Mouse (Mus musculus): ENCODE measurements around the gene Gm34653. TPM values are rescaled to one million over a fixed set of nuclear protein-coding genes. Genes with fewer than 3 reads are reported as not detected.
"Not testable (repeated sequence)": the region's sequence is repeated elsewhere in the genome, so short reads cannot be mapped to it uniquely, and the experiment has no call there.

Gm34653 gene
- total RNA-seq, 1 experiment from 2014 or later: not detected

DNA sequence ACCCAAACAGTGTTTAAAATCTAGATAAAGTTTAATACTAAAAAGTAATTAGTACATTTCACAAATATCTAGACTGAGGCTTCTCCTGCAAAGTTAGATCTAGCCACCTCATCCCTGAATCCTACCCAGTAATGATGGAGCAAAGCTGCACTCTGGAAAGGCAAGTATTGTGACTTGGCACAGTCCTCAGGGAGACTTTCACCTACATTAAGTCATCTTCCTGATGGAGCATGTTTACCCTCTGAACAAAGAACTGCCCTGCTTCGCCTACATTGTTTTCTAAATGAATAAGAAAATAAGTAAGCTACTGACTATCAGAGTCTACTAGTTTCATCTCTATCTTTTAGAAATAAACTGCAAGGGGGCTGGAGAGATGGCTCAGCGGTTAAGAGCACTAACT lies 14.3 kb upstream of the Gm34653 start:
- no peak for DNase-seq

DNA sequence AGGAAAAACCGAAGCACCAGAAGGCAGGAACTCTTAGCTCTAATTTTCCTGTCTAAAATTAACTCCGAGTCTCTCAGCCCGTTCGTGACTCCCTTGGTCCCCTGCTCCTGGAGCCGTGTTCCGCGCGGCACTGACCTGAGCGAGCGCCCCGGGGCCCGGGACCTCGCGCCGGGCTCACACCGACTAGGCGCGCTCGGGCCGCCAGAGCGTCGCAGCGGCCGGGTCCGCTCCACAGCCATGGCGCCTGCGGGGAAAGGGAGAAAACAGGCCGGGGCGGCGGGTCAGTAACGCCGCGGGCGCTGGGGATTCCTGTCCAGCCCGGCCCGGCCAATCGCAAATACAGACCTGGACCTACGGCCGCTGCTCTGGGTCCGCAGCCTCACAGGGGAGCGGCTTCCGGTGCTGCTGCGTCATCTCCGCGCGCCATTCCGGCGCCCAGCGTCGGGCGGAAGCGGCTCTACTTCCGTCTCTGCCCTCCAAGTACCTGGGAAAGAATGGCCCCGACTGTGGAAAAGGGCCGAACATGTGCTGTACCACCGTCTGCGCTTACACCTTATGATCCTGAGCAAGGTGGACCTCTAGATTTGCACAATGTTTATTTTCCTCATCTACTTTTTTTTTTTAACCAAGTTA lies 6.9 kb upstream of the Gm34653 start, which contains the start of gene Fbxw2:
Fbxw2 (minus strand) TSS at position 485 of the 633 bp plus-strand sequence.
- DNase-seq: peak; percentile 93

DNA sequence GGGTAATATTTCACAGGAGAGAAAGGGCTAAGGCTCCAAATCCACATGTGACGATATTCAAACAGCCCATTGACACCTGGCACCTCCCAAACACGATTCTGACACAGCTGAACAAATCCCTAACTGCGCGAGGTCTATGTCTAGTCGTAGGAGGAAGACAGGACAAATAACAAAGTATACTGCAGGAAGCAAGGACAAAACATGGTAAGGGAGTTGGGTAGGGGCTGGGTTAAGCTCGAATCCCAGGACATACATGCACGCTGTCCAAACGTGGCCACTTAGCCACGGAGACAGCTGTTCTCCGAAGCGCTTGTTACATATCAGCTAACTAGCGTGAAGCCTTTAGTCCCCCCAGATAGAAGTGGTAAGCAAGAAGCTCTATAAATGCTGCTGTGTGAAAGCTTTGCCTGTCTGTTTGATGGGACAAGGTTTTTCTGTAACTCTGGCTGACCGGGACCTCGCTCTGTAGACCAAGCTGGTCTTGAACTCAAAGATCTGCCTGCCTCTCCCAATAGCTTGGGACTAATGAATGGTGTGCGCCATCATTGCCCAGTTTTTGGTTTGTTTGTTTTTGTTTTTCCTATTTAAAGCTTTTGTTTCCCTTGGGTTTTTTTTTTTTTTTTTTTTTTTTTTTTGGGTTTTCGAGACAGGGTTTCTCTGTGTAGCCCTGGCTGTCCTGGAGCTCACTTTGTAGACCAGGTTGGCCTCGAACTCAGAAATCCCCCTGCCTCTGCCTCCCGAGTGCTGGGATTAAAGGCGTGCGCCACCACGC lies 6.2 kb upstream of the Gm34653 start:
- no peak for DNase-seq

DNA sequence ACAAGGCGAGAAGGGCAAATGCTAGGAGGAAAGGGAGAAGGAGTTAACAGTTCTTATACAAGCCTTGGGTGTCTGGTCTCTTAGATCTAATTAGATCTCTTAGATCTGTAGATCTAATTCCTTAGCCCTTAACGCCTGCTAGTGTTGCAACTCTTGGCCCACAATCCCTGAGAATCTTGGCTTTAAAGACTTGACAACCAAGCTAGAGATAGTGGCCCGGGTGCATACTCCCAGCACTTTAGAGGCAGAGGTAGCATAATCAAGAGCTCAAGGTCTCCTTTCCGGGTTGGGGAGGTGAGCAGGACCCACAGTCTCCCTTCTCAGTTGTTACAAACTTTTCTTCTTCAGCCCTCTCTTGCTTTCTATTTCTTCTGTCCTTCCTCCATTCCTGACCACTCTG lies 5.2 kb upstream of the Gm34653 start:
- no peak for DNase-seq

DNA sequence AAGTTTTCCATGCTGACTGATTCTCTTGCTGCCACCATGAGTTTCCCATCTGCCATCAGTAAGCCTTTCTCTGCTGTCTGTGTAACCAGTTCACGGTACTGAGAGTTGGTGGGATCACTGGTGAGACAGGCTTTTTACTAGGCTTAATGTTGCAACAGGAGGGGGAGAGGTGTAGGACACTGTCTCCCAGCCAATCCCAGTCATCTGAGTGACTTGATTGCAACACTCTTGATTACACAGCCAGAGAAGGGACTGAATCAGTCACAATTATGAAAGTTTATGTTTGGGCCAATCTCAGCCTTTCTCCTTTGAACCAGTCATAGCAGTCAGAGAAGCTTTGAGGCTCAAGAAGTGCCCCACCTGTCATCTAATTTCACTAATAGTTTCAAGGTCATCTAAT lies 4.8 kb upstream of the Gm34653 start:
- no peak for DNase-seq

DNA sequence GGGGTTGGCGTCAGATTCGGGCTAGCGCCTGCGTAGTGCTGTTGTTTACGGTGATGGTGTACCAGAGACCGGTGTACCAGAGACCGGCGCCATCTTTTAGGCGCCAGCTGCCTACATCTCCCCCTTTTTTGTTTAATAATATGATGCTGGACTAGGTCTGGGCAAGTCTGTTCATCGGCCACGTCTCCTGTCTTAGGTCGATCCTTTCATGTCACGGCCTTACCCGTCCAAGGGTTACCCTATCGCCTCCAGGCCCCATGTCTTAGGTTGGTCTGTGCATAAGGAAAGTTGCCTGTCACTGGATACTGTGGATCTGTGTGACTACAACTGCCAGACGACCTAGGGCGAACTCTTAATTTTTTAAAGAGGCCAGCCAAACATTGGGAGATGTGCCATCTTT lies 2.7 kb upstream of the Gm34653 start:
- DNase-seq: not testable (repeated sequence)

DNA sequence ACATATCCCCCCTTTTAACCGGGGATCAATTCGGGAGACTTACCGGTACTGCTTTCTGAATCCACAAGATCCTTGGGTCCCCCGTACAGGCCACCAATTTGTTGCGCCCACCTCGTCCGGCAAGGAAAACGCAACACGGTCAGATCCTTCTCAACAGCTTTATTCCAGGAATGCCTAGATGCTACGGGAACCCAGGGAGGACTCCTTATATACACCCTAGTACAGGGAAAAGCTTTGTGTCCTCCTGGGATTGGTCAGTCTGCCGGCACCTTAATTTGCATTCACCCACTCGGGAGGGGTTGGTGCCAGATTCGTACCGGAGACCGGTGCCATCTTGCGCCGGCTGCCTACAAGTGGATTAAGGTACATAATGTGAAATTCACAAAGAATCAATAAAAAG lies 817 bp downstream of the Gm34653 start:
- DNase-seq: no peak

DNA sequence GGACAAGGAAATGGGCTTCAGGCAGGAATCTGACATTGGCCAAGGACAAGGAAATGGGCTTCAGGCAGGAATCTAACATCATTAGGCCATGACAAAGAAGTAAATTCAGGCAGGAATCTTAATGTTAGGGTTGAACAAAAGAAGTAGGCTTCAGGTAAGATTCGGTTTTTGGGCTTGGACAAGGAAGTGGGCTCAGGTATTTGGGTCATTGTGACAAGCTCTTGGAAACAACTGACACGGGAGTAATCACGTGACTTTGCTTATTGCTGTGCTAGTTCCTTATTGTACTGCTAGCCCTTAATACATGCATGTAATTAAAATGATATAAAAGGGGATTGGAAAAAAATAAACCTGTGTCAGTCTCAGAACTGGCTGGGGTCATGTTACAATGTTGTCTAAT lies 2.9 kb downstream of the Gm34653 start:
- no peak for DNase-seq

DNA sequence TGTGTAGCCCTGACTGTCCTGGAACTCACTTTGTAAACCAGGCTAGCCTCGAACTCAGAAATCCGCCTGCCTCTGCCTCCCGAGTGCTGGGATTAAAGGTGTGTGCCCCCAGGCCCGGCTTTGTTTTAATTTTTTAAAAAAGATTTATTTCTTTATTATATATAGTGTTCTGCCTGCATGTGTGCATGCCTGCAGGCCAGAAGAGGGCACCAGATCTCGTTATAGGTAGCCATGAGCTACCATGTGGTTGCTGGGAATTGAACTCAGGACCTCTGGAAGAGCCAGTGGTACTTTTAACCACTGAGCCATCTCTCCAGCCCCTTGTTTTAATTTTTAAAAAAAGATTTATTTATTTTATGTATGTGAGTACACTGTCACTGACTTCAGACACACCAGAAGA lies 7.3 kb downstream of the Gm34653 start:
- DNase-seq: not testable (repeated sequence)

DNA sequence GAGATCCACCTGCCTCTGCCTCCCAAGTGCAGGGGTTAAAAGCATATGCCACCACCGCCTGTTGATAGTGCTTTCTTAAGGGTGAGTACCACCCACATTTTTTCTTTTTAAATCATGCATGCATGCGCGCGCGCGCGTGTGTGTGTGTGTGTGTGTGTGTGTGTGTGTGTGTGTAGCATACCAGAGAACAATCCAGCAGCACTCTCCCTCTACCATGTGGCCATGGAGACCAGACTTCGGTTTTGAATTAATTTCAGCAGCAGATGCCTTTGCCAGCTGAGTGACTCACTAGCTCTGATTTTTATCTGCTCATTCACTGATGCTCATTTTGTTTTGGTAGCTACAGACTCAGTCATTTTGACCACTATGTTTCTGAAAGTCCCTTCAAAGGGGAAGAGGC lies 8.9 kb downstream of the Gm34653 start:
- no peak for DNase-seq

DNA sequence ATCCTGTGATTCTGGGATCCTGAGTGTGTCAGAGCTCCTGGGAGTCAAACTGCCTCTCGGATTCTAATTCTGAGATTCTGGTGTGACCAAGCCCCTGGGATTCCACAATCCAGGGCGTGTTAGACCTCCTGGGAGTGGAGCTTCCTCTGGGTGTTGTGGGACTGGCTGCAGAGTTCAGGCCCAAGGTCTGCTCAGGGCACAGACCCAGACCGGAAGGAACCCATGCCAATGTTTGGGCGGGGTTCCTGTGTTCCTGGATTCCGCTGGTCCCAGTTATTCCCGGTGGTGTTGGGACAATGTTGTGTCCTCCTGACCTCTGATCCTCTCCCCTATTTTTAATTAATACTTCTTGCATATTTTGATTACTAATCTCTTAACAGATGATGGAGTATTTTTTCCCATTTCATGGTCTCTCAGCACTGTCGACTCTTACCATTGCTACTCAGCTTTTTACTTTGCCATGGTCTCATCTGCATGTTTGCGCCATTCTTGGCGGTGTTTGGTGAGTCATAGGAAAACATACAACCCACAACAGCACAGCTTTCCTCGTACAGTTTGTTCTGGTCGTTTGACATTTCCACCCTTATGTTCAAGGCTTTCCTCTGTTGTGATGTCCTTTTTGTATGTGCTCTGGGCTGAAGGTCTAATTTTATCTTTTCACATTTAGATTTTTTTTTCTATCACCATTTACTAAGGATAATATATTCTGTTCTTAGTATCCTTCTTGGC lies 10.6 kb downstream of the Gm34653 start:
- peak; percentile 71 for DNase-seq

DNA sequence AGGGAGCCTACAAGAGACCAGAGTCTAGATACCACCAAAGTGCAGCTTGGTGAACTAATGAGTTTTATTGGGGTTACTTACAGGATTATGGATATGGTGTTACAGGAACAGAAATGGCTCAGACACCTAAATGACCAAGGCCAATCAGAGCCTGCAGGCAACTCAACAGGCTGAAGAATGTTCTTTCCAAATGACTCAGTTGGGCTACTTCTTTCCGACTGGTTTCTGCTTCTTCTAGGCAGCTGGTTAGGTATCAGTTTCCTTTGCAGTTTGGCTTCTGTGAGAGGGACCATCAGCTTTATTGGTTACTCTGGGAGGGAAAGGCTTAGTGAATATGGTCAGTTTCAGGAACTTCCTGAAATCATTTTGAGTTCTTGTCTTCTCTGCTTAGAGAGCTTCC lies 14.9 kb downstream of the Gm34653 start:
- no peak for DNase-seq

DNA sequence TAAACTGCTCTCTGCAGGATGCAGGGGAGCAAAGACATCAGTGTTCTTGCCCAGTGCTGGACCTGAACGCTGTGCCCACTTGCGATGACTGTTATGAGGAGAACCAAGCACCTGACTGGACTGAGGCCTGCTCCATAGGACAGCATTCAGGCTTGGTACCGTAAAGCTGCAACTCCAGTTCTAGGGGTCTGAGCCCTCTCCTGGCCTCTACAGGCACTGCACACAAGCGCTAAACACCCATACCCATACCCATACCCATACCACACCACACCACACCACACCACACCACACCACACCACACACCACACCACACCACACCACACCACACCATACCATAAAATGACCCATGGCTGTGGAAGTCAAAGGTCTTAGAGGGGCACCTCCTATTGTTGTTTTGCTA lies 22.5 kb downstream of the Gm34653 start:
- DNase-seq: no peak

DNA sequence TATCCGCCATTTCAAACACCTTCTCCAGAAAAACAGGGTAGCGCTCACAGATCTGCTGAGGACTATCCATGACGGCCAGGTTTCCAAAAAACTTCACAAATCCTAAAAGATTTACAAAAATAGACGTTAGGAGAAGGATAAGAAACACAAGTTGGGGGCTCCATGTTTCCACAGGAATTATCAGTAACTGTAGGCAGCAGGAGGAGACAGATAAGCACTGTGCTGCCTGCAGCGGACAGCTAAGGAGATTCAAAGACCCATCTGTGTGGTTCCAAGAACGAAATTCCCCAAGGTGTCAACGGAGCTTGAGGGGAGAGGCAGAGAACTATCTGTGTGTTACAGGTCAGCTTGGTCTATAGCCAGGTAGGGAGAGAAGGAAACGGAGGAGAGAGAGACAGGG lies 24.9 kb downstream of the Gm34653 start:
- DNase-seq: no peak

DNA sequence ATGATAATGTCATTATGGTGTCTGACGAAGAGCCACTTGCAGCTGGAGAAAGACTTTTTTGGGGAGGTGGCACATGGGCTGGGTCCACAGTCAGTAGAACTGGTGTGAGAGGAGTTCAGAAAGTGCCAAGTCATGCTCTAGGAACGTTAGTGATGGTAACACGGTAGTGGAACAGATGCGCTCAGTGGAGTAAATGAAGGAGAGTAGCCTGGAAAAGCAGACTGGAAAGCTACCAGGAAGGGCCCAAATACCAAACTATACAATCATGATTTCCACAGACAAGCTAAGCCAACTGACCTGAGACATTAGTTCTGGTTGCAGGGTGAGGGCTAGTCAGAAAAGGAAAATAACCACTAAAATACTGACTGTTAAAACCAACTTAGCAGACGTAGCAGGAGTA lies 36.9 kb downstream of the Gm34653 start:
- no peak for DNase-seq

DNA sequence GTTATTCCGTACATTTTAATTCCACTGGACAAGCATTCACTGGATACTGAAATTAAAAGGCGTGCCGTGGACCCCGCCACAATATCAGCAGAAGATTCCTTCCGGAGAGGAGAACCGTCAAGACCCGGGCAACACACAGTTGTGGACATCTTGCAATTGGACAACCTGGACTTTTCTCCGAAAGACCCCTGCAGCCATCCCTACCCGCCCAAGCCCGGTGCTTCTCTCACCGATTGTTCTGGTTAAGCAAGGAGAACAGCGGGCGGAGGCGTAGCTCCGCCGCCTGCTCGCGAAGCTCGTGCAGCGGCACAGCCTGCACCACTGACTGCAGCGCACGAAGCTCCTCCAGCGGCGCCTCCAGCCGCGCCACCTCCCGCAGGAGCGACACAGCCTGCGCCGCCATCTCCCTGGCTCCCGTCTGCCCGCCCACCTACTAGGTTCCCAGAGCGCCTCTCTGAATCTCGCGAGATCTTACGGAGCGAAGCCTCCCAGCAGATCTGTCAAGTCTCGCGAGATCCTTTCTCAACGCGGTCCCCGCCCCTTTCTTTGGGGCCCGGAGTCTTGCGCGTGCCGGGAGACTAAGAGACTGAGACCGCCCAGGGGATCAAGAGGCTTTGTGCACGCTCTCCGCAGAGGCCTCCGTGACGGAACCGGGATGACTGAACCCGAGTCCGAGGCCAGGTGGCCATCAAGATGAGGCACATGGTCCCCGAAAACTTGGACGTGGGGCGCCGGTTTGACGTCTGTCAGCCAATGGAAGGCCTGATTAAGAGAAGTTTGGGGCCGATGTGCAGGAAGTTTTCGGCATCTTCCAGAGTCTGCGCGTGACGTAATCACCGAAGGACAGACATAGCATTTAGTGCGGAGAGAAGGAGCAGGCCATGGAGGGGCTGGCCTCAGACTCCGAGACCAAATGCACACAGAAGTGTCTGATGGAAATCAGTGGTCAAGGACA lies 38.0 kb downstream of the Gm34653 start:
- peak; percentile 90 for DNase-seq

DNA sequence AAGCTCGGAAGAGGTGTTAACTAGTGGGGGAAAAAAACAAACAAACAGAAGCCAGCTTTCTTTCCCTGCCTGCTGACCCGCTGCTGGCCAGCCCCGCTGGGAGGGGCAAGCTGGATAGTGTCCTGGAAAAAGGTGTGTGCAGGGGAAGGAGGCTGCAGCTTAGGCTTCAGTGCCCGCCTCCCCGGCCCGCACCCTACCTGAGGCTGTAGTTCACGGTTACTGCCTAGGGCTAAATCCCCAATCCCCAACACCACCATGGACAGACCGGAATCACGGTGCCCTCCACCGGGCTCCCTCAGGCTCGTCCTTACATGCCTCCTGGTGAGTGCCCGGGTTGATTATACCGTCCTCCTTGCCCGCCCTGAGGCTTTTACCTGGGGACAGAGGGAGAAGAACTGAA lies 41.5 kb downstream of the Gm34653 start, which contains the start of gene Cutal:
Cutal (plus strand) TSS at position 126 of the 400 bp plus-strand sequence.
- DNase-seq: no peak

DNA sequence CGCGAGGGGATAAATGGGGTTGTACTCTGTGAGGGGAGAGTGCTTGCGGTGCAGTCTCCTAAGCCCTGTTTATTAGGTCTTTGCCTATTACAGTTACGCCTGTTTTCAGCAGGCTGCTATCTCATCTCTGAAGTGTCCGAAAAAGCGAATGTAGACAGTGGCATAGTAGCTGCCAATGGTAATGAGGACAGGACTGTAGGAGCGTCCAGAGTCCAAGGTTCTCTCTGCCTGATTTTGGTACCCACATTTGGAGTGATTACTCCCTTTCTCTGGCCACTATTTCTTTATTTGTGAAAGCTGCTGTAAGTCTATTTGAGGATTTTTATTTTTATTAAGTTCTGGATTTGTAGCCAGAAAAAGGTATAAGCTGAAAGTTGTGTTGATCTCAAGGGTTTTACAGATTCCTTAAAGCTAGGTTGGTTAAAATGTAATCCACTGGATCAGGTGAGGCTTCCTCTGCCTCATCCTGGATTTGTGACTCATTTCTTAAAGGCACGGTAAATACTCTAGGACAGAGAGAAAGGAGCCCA lies 42.1 kb downstream of the Gm34653 start, which contains the start of gene Psmd5:
Psmd5 (minus strand) TSS at position 153 of the 530 bp plus-strand sequence.
- DNase-seq: no peak

DNA sequence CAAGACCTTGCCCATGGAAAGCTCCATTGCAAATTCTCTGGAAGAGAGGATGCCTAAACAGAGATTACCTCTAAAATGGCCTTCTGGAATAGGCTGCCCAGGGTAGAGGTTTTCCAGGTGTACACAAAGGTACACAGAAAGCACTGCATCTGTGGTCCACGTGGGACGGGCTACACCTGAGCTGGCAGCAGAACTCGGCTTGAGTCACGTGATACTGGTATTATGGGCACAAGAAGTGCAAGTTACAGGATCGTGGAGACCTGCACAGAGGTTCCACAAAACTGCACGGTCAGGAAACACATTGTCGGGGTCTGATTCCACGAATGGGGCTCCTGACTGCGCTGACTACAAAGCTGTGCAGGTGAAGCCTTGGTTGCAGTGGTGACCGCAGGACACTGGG lies 47.2 kb downstream of the Gm34653 start:
- DNase-seq: no peak

DNA sequence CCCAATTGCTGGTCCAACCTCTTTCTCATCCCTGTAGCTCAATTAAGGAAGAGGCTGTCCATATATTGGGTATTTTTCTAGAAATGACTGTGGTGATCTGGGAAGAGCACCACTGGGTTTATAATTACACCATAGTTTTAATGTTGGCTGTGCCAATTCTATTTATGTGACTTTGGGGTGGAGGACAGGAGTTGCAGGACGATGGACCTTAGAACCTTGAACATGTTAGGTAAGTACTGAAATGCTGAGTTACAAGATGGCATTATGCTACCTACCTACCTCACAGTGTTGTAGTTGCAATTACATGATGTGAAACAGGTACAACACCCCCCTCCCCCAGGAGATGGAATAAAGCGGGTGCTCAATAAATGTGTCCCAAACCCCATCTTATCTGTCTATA lies 50.0 kb downstream of the Gm34653 start:
- no peak for DNase-seq

DNA sequence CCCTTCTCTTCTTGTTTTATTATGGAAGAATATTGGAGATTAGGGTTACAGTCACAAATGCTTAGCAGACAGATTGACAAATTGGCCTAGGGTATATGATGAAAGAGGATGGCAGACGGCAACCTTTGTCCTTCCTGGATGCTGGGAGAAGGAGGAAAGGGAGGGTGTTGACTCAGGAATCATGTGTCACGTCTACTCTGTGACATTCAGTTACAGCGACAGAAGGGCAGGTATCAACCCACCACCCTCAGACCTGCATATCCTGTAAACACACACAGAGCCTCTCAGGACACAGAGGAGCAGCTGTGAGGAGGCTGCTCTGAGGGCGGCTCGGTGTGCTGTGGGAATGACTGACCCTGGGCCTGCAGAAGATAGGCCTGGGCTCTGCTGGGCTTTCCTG lies 50.4 kb downstream of the Gm34653 start:
- DNase-seq: no peak

DNA sequence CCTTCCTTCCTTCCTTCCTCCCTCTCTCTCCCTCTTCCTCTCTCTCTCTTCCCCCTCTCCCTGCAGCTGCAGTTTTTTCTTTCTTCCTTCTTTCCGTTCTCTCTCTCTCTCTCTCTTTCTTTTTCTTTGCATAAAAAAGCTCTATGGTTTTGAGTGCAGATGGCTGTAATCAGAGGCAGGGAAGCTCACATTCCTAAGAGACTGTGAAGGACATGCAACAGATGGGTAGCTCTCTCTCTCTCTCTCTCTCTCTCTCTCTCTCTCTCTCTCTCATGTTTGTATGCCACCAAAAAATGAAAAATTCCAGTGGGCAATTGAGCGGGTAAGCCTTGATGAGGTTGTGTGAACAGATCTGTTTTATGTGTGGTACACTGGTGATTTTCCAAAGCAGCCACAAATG lies 51.4 kb downstream of the Gm34653 start:
- DNase-seq: no peak

All from adrenal gland, postnatal 25 days (tissue).